Mouse (Mus musculus) midbrain, postnatal 0 days (tissue): ENCODE data around the gene Ezr. TPM values are rescaled to one million over a fixed set of nuclear protein-coding genes. Genes with fewer than 3 reads are reported as not detected.

Experiments used
- ATAC-seq: fragments of 200-750 bp; cut with Nextera tagmentation; 2 replicates; pipeline ENCODE4 v1.8.0; 2017; ENCODE audit warnings: moderate number of reproducible peaks, mild to moderate bottlenecking, moderate TSS enrichment, moderate library complexity; ENCODE audit not compliant: low FRiP score
- DNase-seq: peaks from one replicate; pipeline ENCODE4 v3.0.0-alpha.2; 2015; ENCODE audit warnings: low spot score
- H3K27ac ChIP-seq: fragments of 300-500 bp; sonication (generic); 2 replicates; pipeline ENCODE4 v1.5.1; 2014; ENCODE audit warnings: low read depth, mild to moderate bottlenecking, low read length, mixed read lengths
- H3K27me3 ChIP-seq: fragments of 300-500 bp; sonication (generic); 2 replicates; pipeline ENCODE4 v1.6.1; 2014; ENCODE audit warnings: low read length, control low read depth, mixed read lengths; ENCODE audit not compliant: insufficient read depth
- H3K36me3 ChIP-seq: fragments of 300-500 bp; sonication (generic); 2 replicates; pipeline ENCODE4 v1.6.1; 2014; ENCODE audit warnings: low read length, control low read depth, mixed read lengths; ENCODE audit not compliant: insufficient read depth
- H3K4me1 ChIP-seq: fragments of 300-500 bp; sonication (generic); 2 replicates; pipeline ENCODE4 v1.6.1; 2014; ENCODE audit warnings: mild to moderate bottlenecking, control low read depth, antibody characterized with exemption, low read length, mixed read lengths; ENCODE audit not compliant: insufficient read depth
- H3K4me2 ChIP-seq: fragments of 300-500 bp; sonication (generic); 2 replicates; pipeline ENCODE4 v1.6.1; 2014; ENCODE audit warnings: low read depth, mild to moderate bottlenecking, low read length, mixed read lengths; ENCODE audit not compliant: poor library complexity, severe bottlenecking
- H3K4me3 ChIP-seq: fragments of 300-500 bp; sonication (generic); 2 replicates; pipeline ENCODE4 v1.5.1; 2014; ENCODE audit warnings: low read depth, mild to moderate bottlenecking, low read length, moderate library complexity
- H3K9ac ChIP-seq: fragments of 300-500 bp; sonication (generic); replicated peaks from 2 replicates; pipeline ENCODE4 v1.6.1; 2014; ENCODE audit warnings: mild to moderate bottlenecking, low read length, moderate library complexity, mixed read lengths; ENCODE audit not compliant: poor library complexity, severe bottlenecking
- H3K9me3 ChIP-seq: fragments of 300-500 bp; sonication (generic); 2 replicates; pipeline ENCODE4 v1.6.1; 2016; ENCODE audit warnings: low read length, control low read depth
- CTCF ChIP-seq: IDR thresholded peaks from 2 replicates; pipeline ENCODE4 v1.5.1; 2016; ENCODE audit warnings: antibody characterized with exemption, mild to moderate bottlenecking
- WGBS: fragments of 180-500 bp; shearing (Covaris S2); extraction: QIAGEN DNeasy Blood & Tissue Kit; methylation state at CpG from one replicate; pipeline ENCODE4 v1.1.7; 2014; 5-methylcytosine and 5-hydroxymethylcytosine counted together
- polyA plus RNA-seq: library from polyadenylated mRNA; unstranded; fragments of >200 nt; fragmentation: Nextera tagmentation; extraction: Ambion mirVana; gene quantifications from 2 replicates; pipeline ENCODE4 v1.2.1, GENCODE M21; 2015
- total RNA-seq: library from RNA; depleted of rRNA; stranded (reverse); fragments of >200 nt; gene quantifications from 2 replicates; pipeline ENCODE4 v1.2.3, GENCODE M21; 2014

Ezr gene
- total and polyA plus RNA-seq, 2 experiments from 2014 or later, result 28.5 to 33.8 TPM

- Histone ChIP-seq H3K36me3 (no peaks in the 10 kb centered on the region), H3K4me2 (no peak overlapping the region), H3K4me3 (no peak overlapping the region), H3K27me3 (no peaks in the 10 kb centered on the region), H3K4me1 (no peaks in the 10 kb centered on the region), H3K9ac (no peak overlapping the region), H3K27ac (no peak overlapping the region), H3K9me3 (peaks cover 4% of the 10 kb centered on the region; the same call in 1 of the 2 replicates)
- no peak for ATAC-seq
- no peak for DNase-seq
- 93% methylated on average over 12 of the region's 12 CpGs for WGBS
- TF ChIP-seq CTCF, result no peak
Observed at GRCm38 (mm10) chr17:6798392-6799061, 15.9 kb upstream of the Ezr start.

GRCm38 (mm10) chr17:6797471-6797870 is 14.9 kb upstream of the Ezr start:
- Histone ChIP-seq H3K27ac (no peak overlapping the region), H3K4me2 (no peak overlapping the region), H3K4me1 (no peaks in the 10 kb centered on the region), H3K9me3 (peaks cover 4% of the 10 kb centered on the region; the same call in 1 of the 2 replicates), H3K9ac (no peak overlapping the region), H3K36me3 (no peaks in the 10 kb centered on the region), H3K27me3 (no peaks in the 10 kb centered on the region), H3K4me3 (no peak overlapping the region)
- 86% methylated on average over 4 of the region's 4 CpGs for WGBS
- no peak for TF ChIP-seq CTCF
- DNase-seq (no peak), ATAC-seq (no peak)

GRCm38 (mm10) chr17:6794160-6794751 is 11.7 kb upstream of the Ezr start:
- Histone ChIP-seq H3K4me3 (no peak overlapping the region), H3K27ac (no peak overlapping the region), H3K9ac (no peak overlapping the region), H3K4me2 (no peak overlapping the region), H3K36me3 (no peaks in the 10 kb centered on the region), H3K27me3 (no peaks in the 10 kb centered on the region), H3K9me3 (no peaks in the 10 kb centered on the region), H3K4me1 (no peaks in the 10 kb centered on the region)
- ATAC-seq (0 out of 2 replicates have a peak, but pooled peaks have one; percentile 31), DNase-seq (no peak)
- WGBS, result 61% methylated on average over 12 of the region's 12 CpGs
- TF ChIP-seq CTCF, result no peak

GRCm38 (mm10) chr17:6789581-6790118 is 7.1 kb upstream of the Ezr start:
- no peak overlapping the region for H3K27ac ChIP-seq
- no peaks in the 10 kb centered on the region for H3K27me3 ChIP-seq
- DNase-seq, result peak; percentile 82
- H3K4me2 ChIP-seq, result no peak overlapping the region
- no peak for ATAC-seq
- no peaks in the 10 kb centered on the region for H3K4me1 ChIP-seq
- no peak overlapping the region for H3K9ac ChIP-seq
- H3K4me3 ChIP-seq, result no peak overlapping the region
- H3K9me3 ChIP-seq, result no peaks in the 10 kb centered on the region
- WGBS, result 83% methylated on average over 9 of the region's 9 CpGs
- no peak for TF ChIP-seq CTCF
- H3K36me3 ChIP-seq, result no peaks in the 10 kb centered on the region

GRCm38 (mm10) chr17:6789103-6789502 is 6.5 kb upstream of the Ezr start:
- no peaks in the 10 kb centered on the region for H3K4me1 ChIP-seq
- no peak overlapping the region for H3K4me3 ChIP-seq
- H3K9me3 ChIP-seq, result no peaks in the 10 kb centered on the region
- H3K27ac ChIP-seq, result no peak overlapping the region
- H3K4me2 ChIP-seq, result no peak overlapping the region
- DNase-seq (peak; percentile 73), ATAC-seq (no peak)
- no peaks in the 10 kb centered on the region for H3K27me3 ChIP-seq
- no peak overlapping the region for H3K9ac ChIP-seq
- H3K36me3 ChIP-seq, result no peaks in the 10 kb centered on the region
- TF ChIP-seq CTCF, result no peak

GRCm38 (mm10) chr17:6787241-6787640 is 4.7 kb upstream of the Ezr start:
- DNase-seq, result no peak
- H3K9me3 ChIP-seq, result no peaks in the 10 kb centered on the region
- H3K36me3 ChIP-seq, result no peaks in the 10 kb centered on the region
- H3K27ac ChIP-seq, result no peak overlapping the region
- WGBS, result 89% methylated on average over 4 of the region's 4 CpGs
- no peak overlapping the region for H3K9ac ChIP-seq
- 0 out of 2 replicates have a peak, but pooled peaks cover 3% of the 10 kb centered on the region for H3K27me3 ChIP-seq
- no peak for ATAC-seq
- H3K4me1 ChIP-seq, result peaks cover 3% of the 10 kb centered on the region; the same call in 1 of the 2 replicates
- H3K4me3 ChIP-seq, result no peak overlapping the region
- no peak for TF ChIP-seq CTCF
- no peak overlapping the region for H3K4me2 ChIP-seq
